8 mouse cellular contexts compared by ENCODE assay signal in genomic region chr9:65101686-65102376, GRCm38 (mm10). TPM values are rescaled to one million over a fixed set of nuclear protein-coding genes. Genes with fewer than 3 reads are reported as not detected.
A peak's percentile ranks its signal among the peaks of the same experiment; 100 is the strongest.
DNase-seq lines count a peak whose midpoint lies in the region; ATAC-seq lines count a peak whose summit lies in the region.

No protein-coding gene starts in this region.

- peak overlapping the region; percentile 83 for H3K9ac ChIP-seq in embryonic facial prominence, embryonic 12.5 days

- no peaks in the 10 kb centered on the region for H3K36me3 ChIP-seq in embryonic facial prominence, embryonic 12.5 days
- no peaks in the 10 kb centered on the region for H3K36me3 ChIP-seq in heart, embryonic 10.5 days

- H3K9me3 ChIP-seq in embryonic facial prominence, embryonic 12.5 days = no peaks in the 10 kb centered on the region
- H3K9me3 ChIP-seq in heart, embryonic 10.5 days = 0 out of 2 replicates have a peak, but pooled peaks cover 5% of the 10 kb centered on the region

- ATAC-seq in embryonic facial prominence, embryonic 12.5 days (ENCODE audit: insufficient number of reproducible peaks, insufficient read depth, low FRiP score, low TSS enrichment) = peak; percentile 65

- under 1% methylated on average over 39 of the region's 39 CpGs for WGBS in embryonic facial prominence, embryonic 12.5 days
- under 1% methylated on average over 39 of the region's 39 CpGs for WGBS in heart, embryonic 10.5 days

- H3K27me3 ChIP-seq in embryonic facial prominence, embryonic 12.5 days = no peaks in the 10 kb centered on the region
- peaks cover 22% of the 10 kb centered on the region for H3K27me3 ChIP-seq in heart, embryonic 10.5 days (ENCODE audit: insufficient read depth, poor library complexity, severe bottlenecking)

- peaks cover 25% of the 10 kb centered on the region for H3K4me1 ChIP-seq in embryonic facial prominence, embryonic 12.5 days
- peaks cover 18% of the 10 kb centered on the region for H3K4me1 ChIP-seq in heart, embryonic 10.5 days

- peak; percentile 47 for DNase-seq in ES-CJ7 (ENCODE audit: low read depth, low spot score)
- peak; percentile 81 for DNase-seq in adrenal gland, adult 2 months
- no peak for DNase-seq in heart, embryonic 10.5 days (ENCODE audit: low spot score)
- peak; percentile 34 to 45 for DNase-seq in left cerebral cortex, adult 8-10 months (ENCODE audit: low spot score in 2 of 2)
- DNase-seq in lung, postnatal 4 days = peak; percentile 25 to 49
- DNase-seq in right cerebral cortex, postnatal 4 days = peak; percentile 58
- DNase-seq in spleen, postnatal 14 days (ENCODE audit: low spot score in 2 of 2) = no peak

- H3K27ac ChIP-seq in embryonic facial prominence, embryonic 12.5 days = peak overlapping the region; percentile 89
- peak overlapping the region; percentile 88 for H3K27ac ChIP-seq in heart, embryonic 10.5 days

- peak overlapping the region; percentile 80 for H3K4me3 ChIP-seq in embryonic facial prominence, embryonic 12.5 days
- peak overlapping the region; percentile 89 for H3K4me3 ChIP-seq in heart, embryonic 10.5 days

- peak overlapping the region; percentile 97 for H3K4me2 ChIP-seq in embryonic facial prominence, embryonic 12.5 days (replicated peaks)

RNA-seq across cellular contexts. Expression of gene Igdcc4, which starts 0.5 kb away (rescaled TPM):
- 10 to 100 TPM; 22.5 to 33.7 TPM for total RNA-seq in adrenal gland, adult 2 months (2021)
- 37.5 and 38.9 TPM in 2 replicates for polyA plus RNA-seq in adrenal gland, adult 2 months (2012; rRNA removed)
- 25.0 and 25.4 TPM in 2 replicates for polyA plus RNA-seq in embryonic facial prominence, embryonic 12.5 days (2016; fragmentation: Nextera tagmentation; extraction: Ambion mirVana)
- 7.5 and 10.8 TPM in 2 replicates for polyA plus RNA-seq in heart, embryonic 10.5 days (2016; fragmentation: Nextera tagmentation; extraction: Ambion mirVana)
- total RNA-seq in left cerebral cortex, adult 8-10 months (2022) = 10 to 100 TPM; 35.7 to 39.1 (median 36.6) TPM

RNA-seq across cellular contexts. Expression of gene Igdcc3, which starts 39.2 kb away (rescaled TPM):
- total RNA-seq in adrenal gland, adult 2 months (2021) = 1 to 10 TPM; 1.1 to 1.4 TPM
- polyA plus RNA-seq in adrenal gland, adult 2 months (2012; rRNA removed) = 2.6 and 4.8 TPM in 2 replicates
- polyA plus RNA-seq in embryonic facial prominence, embryonic 12.5 days (2016; fragmentation: Nextera tagmentation; extraction: Ambion mirVana) = 7.5 and 9.3 TPM in 2 replicates
- polyA plus RNA-seq in heart, embryonic 10.5 days (2016; fragmentation: Nextera tagmentation; extraction: Ambion mirVana) = 26.8 and 65.0 TPM in 2 replicates
- 1 to 10 TPM; 1.2 to 2.1 (median 1.2) TPM for total RNA-seq in left cerebral cortex, adult 8-10 months (2022)

Comparison
In these comparisons a context has a peak if more than half of its experiments do, and no peak if none do; other contexts are left out.
1. DNase-seq: peak in ES-CJ7 (single experiment), adrenal gland, adult 2 months (single experiment), left cerebral cortex, adult 8-10 months (2 of 2), lung, postnatal 4 days (2 of 2) and right cerebral cortex, postnatal 4 days (single experiment); none in heart, embryonic 10.5 days (single experiment) and spleen, postnatal 14 days (0 of 2).